Mouse (Mus musculus) megakaryocyte, embryonic 14.5 days (primary cell): ENCODE data around the gene Il12rb1.

Source experiments
- FLI1 ChIP-seq: IDR thresholded peaks from 2 replicates; pipeline ENCODE4 v1.6.1; 2012; ENCODE audit warnings: low read length, inconsistent platforms, mixed read lengths
- GATA1 ChIP-seq: IDR thresholded peaks from 3 replicates; pipeline ENCODE4 v1.6.1; 2012; ENCODE audit warnings: mixed read lengths, low read length, inconsistent platforms, borderline replicate concordance

DNA sequence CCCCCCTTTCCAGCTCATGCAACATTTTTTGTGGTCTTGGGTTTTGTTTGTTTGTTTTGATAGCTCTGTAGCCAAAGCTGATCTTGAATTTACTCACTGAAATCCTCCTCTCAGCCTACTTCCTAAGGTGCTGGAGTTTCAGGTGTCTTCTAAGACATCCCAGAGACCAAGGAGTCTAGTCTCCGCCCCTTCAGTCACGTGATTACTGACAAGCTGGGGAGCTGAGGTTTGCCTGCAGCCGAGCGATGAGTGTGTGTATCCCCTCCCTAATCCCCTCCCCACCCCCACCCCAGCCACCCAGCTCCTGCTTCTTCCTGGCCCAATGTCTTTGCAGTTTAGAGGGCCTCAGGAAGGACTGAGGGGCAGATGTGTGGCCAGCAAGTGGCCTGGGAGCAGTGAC is 49.3 kb downstream of the Il12rb1 start:
- TF ChIP-seq GATA1 (no peak), FLI1 (no peak)
